Comparison of ENCODE assay signal across 13 mouse cellular contexts in the genomic region with DNA sequence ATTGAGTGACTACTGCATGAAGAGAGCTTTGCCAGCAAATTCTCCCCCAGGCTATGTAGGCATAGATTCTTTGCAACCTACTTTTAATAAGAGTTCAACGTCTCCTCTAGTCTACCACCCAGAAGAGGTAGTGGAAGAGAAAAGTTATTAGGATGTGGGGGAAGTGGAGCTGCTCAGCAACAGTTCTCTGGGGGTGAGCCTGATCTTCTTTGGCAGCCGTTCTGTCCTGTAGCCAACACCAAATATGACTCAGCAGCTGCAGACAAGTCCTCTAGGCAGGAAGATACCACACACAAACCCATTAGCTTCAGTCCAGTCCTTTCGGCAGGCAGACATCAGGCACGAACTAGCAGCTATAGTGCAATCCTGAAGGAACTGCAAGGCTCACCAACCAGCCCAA. TPM values are rescaled to one million over a fixed set of nuclear protein-coding genes. Genes with fewer than 3 reads are reported as not detected.
DNase-seq lines count a peak whose midpoint lies in the region.
"Had no signal": no experiment of that assay in that cellular context is flagged by ENCODE, and none has a peak within 500 bp of the region (broad histone marks: within the 10 kb centered on the region; RNA-seq: fewer than 3 reads in every experiment).

No protein-coding gene starts in this region.

- peak; percentile 34 for DNase-seq in adrenal gland, postnatal 10 days
- DNase-seq in adrenal gland, adult 18-20 months (ENCODE audit: low spot score in 2 of 2): no peak
- peak; percentile 42 to 54 for DNase-seq in heart, adult 18-20 months
- no peak for DNase-seq in heart, postnatal 4 days
- peak; percentile 34 to 37 for DNase-seq in right cerebral cortex, adult 2 months (ENCODE audit: low spot score in 2 of 2)
- DNase-seq in right cerebral cortex, postnatal 4 days: no peak
- no peak for DNase-seq in cerebellum, adult 18-20 months
- no peak for DNase-seq in thymus, adult 18-20 months
- DNase-seq: cerebellum, adult 2 months; kidney, adult 11 months; kidney, postnatal 36 days; retina, postnatal 1 day; thymus, postnatal 14 days had no signal

RNA-seq across cellular contexts. Expression of gene Kcnq1, which starts 5.4 kb away (rescaled TPM):
- total RNA-seq in adrenal gland, postnatal 10 days (2021): 1 to 10 TPM; 4.4 to 5.0 TPM
- 1 to 10 TPM; 3.2 to 6.0 TPM for total RNA-seq in adrenal gland, adult 18-20 months (2021)
- 10 to 100 TPM; 33.8 to 36.4 TPM for total RNA-seq in heart, adult 18-20 months (2021)
- 10 to 100 TPM; 51.7 to 55.3 TPM for total RNA-seq in heart, postnatal 4 days (2021)

RNA-seq across cellular contexts. Expression of gene Trpm5, which starts 6.3 kb away (rescaled TPM):
- total RNA-seq in adrenal gland, postnatal 10 days (2021): 1 to 10 TPM in 1 of 2 experiments, under 1 TPM in 1; 0.99 to 1.0 TPM
- under 1 TPM; 0.30 to 0.38 TPM for total RNA-seq in adrenal gland, adult 18-20 months (2021)
- total RNA-seq in heart, adult 18-20 months (2021): under 1 TPM in 1 of 2 experiments, not detected in 1; 0.10 TPM
- under 1 TPM; 0.74 to 0.93 TPM for total RNA-seq in heart, postnatal 4 days (2021)

RNA-seq across cellular contexts. Expression of gene Tssc4, which starts 31.7 kb away (rescaled TPM):
- total RNA-seq in adrenal gland, postnatal 10 days (2021): 10 to 100 TPM; 26.9 to 31.2 TPM
- 10 to 100 TPM; 24.0 to 26.3 TPM for total RNA-seq in adrenal gland, adult 18-20 months (2021)
- total RNA-seq in heart, adult 18-20 months (2021): 10 to 100 TPM; 13.1 to 14.9 TPM
- 10 to 100 TPM; 32.6 to 33.9 TPM for total RNA-seq in heart, postnatal 4 days (2021)

RNA-seq across cellular contexts. Expression of gene Cd81, which starts 48.2 kb away (rescaled TPM):
- 100 to 1,000 TPM; 499 to 511 TPM for total RNA-seq in adrenal gland, postnatal 10 days (2021)
- 100 to 1,000 TPM; 609 to 688 TPM for total RNA-seq in adrenal gland, adult 18-20 months (2021)
- total RNA-seq in heart, adult 18-20 months (2021): 100 to 1,000 TPM; 410 to 413 TPM
- total RNA-seq in heart, postnatal 4 days (2021): 100 to 1,000 TPM; 600 to 620 TPM

Comparison
In these comparisons a context has a peak if more than half of its experiments do, and no peak if none do; other contexts are left out.
1. DNase-seq: peak in adrenal gland, postnatal 10 days (single experiment), heart, adult 18-20 months (2 of 2) and right cerebral cortex, adult 2 months (2 of 2); none in adrenal gland, adult 18-20 months (0 of 2), heart, postnatal 4 days (single experiment), right cerebral cortex, postnatal 4 days (single experiment), cerebellum, adult 18-20 months (0 of 2) and thymus, adult 18-20 months (0 of 2).
2. RNA of gene Kcnq1, which starts 5.4 kb away (total RNA-seq): 51.7 to 55.3 TPM in heart, postnatal 4 days and 33.8 to 36.4 TPM in heart, adult 18-20 months; 3.2 to 6.0 TPM in adrenal gland, adult 18-20 months and 4.4 to 5.0 TPM in adrenal gland, postnatal 10 days; every median in the first group is over 4 times any median in the second.